Mouse (Mus musculus) heart, embryonic 15.5 days (tissue): ENCODE measurements around the gene Syngr2. TPM values are rescaled to one million over a fixed set of nuclear protein-coding genes. Genes with fewer than 3 reads are reported as not detected.

Source experiments
- ATAC-seq: fragments of 200-750 bp; cut with Nextera tagmentation; replicated peaks from 2 replicates; pipeline ENCODE4 v1.8.0; 2017; ENCODE audit warnings: low read depth, moderate TSS enrichment; ENCODE audit not compliant: insufficient number of reproducible peaks, insufficient read depth, low FRiP score
- H3K27ac ChIP-seq: fragments of 300-500 bp; sonication (generic); 2 replicates; pipeline ENCODE4 v1.5.1; 2015; ENCODE audit warnings: mild to moderate bottlenecking, inconsistent platforms
- H3K27me3 ChIP-seq: fragments of 300-500 bp; sonication (generic); 2 replicates; pipeline ENCODE4 v1.6.1; 2015; ENCODE audit warnings: inconsistent platforms
- H3K36me3 ChIP-seq: fragments of 300-500 bp; sonication (generic); 2 replicates; pipeline ENCODE4 v1.6.1; 2015; ENCODE audit warnings: mild to moderate bottlenecking, inconsistent platforms
- H3K4me1 ChIP-seq: fragments of 300-500 bp; sonication (generic); replicated peaks from 2 replicates; pipeline ENCODE4 v1.6.1; 2015; ENCODE audit warnings: inconsistent platforms
- H3K4me2 ChIP-seq: fragments of 300-500 bp; sonication (generic); 2 replicates; pipeline ENCODE4 v1.6.1; 2015; ENCODE audit warnings: inconsistent platforms, mild to moderate bottlenecking, moderate library complexity
- H3K4me3 ChIP-seq: fragments of 300-500 bp; sonication (generic); 2 replicates; pipeline ENCODE4 v1.5.1; 2015; ENCODE audit warnings: mild to moderate bottlenecking, inconsistent platforms
- H3K9ac ChIP-seq: fragments of 300-500 bp; sonication (generic); 2 replicates; pipeline ENCODE4 v1.6.1; 2015; ENCODE audit warnings: mild to moderate bottlenecking, inconsistent platforms
- H3K9me3 ChIP-seq: fragments of 300-500 bp; sonication (generic); replicated peaks from 2 replicates; pipeline ENCODE4 v1.6.1; 2016; ENCODE audit warnings: inconsistent platforms
- WGBS: fragments of 180-500 bp; shearing (Covaris S2); methylation state at CpG from one replicate; pipeline ENCODE4 v1.1.7; 2015; ENCODE audit warnings: mixed read lengths; 5-methylcytosine and 5-hydroxymethylcytosine counted together
- polyA plus RNA-seq: library from polyadenylated mRNA; unstranded; fragments of >200 nt; fragmentation: Nextera tagmentation; extraction: Ambion mirVana; gene quantifications from 2 replicates; pipeline ENCODE4 v1.2.1, GENCODE M21; 2015

Gene Syngr2
- polyA plus RNA-seq, 1 experiment from 2014 or later, result 84.6 TPM

DNA sequence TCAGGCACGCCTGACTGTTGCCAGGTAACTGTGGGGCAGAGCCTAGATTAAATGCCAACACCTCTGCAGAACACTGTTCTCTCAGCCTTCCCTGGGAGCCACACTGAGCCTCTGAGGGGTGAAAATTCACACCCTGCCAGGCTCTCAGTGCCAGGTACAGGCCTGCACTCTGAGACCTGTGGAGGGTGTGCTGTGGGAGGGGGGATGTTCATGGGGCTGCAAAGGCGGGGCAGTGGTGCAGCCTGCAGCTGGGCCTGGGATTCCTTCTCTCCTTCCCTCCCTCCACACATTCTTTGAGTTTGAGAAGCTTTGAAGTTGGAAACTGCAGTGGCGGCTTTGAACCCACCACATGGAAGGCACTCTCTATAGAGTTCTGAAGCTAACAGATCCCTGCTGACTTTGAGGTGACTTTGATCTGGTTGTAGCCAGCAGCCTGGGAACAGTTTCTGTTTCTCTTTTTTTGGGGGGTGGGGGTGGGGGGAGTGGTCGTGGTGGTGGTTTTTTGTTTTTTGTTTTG lies 15.4 kb upstream of the Syngr2 start:
- no peak overlapping the region for H3K4me3 ChIP-seq
- H3K27ac ChIP-seq, result no peak overlapping the region
- no peaks in the 10 kb centered on the region for H3K36me3 ChIP-seq
- H3K9me3 ChIP-seq, result no peaks in the 10 kb centered on the region
- no peak overlapping the region for H3K4me2 ChIP-seq
- WGBS, result 58% methylated on average over 4 of the region's 4 CpGs
- H3K4me1 ChIP-seq, result peaks cover 37% of the 10 kb centered on the region
- no peak for ATAC-seq
- H3K27me3 ChIP-seq, result peaks cover 8% of the 10 kb centered on the region; the same call in 1 of the 2 replicates
- H3K9ac ChIP-seq, result no peak overlapping the region

GRCm38 (mm10) chr11:117796954-117797353 lies 12.5 kb upstream of the Syngr2 start:
- H3K4me2 ChIP-seq, result no peak overlapping the region
- H3K27ac ChIP-seq, result no peak overlapping the region
- ATAC-seq, result no peak
- no peak overlapping the region for H3K4me3 ChIP-seq
- no peaks in the 10 kb centered on the region for H3K36me3 ChIP-seq
- H3K27me3 ChIP-seq, result no peaks in the 10 kb centered on the region
- H3K9ac ChIP-seq, result no peak overlapping the region
- H3K9me3 ChIP-seq, result no peaks in the 10 kb centered on the region
- peaks cover 27% of the 10 kb centered on the region for H3K4me1 ChIP-seq
- WGBS, result 48% methylated on average over 5 of the region's 5 CpGs

- no peak within 1 kb of the TSS for H3K9ac ChIP-seq
- no peak within 1 kb of the TSS for H3K27ac ChIP-seq
These were observed 11.8 kb upstream of the Syngr2 start, which contains the start of gene 6030468B19Rik for GRCm38 (mm10) chr11:117797511-117798159. TSS of gene 6030468B19Rik (plus strand) at chr11:117797660.

DNA sequence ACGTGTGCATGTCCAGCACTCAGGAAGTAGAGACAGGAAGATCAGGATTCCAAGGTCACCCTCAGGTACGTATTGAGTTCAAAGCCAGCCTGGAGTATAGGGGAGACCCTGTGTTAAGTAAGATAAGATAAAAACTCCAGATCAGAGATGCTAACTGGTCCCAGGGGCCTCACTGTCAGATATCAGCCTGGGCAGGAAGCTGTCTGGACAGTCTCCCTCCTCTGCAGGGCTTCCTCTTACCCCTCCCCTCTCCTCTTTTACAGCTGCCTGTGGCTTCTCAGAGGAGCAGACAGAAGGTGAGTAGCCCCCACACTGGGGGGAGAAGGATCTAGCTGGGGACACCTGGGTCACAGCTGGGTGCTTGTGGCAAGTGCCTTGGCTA lies 11.3 kb upstream of the Syngr2 start:
- Histone ChIP-seq H3K4me2 (no peak overlapping the region), H3K4me1 (peaks cover 20% of the 10 kb centered on the region), H3K9ac (no peak overlapping the region), H3K27me3 (no peaks in the 10 kb centered on the region), H3K36me3 (no peaks in the 10 kb centered on the region), H3K9me3 (no peaks in the 10 kb centered on the region), H3K27ac (no peak overlapping the region), H3K4me3 (no peak overlapping the region)
- 20% methylated on average over 2 of the region's 2 CpGs for WGBS
- ATAC-seq, result no peak

More at GRCm38 (mm10) chr11:117797511-117798159, 11.8 kb upstream of the Syngr2 start, which contains the start of gene 6030468B19Rik:
- Histone ChIP-seq H3K27me3 (no peaks in the 10 kb centered on the region), H3K4me1 (peaks cover 21% of the 10 kb centered on the region), H3K9me3 (no peaks in the 10 kb centered on the region), H3K4me2 (no peak within 1 kb of the TSS), H3K36me3 (no peaks in the 10 kb centered on the region), H3K4me3 (no peak within 1 kb of the TSS)
- no peak; the same call in 1 of the 2 replicates for ATAC-seq
- 47% methylated on average over 9 of the region's 9 CpGs for WGBS

DNA sequence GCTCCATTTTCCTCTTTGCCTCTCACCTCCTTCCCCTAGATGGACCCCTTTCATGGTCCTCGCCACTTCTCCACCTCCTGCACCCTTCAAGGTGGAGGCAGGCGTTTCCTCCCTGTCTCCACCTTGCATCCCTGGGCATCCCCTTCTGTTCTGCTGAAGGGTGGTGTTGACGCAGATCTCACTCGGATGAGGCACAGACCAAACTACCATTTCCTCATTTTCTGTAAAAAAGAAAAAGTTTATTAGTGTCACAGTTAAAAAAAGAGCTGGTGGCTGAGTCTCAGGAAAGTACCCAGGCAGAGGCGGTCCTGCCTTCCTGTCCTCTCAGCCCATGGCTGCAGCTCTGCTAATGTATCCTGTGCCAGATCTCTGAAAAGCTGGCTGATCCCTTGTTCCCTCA lies 10.3 kb upstream of the Syngr2 start:
- no peak for ATAC-seq
- H3K27ac ChIP-seq, result no peak overlapping the region
- no peak overlapping the region; the same call in 1 of the 2 replicates for H3K9ac ChIP-seq
- no peaks in the 10 kb centered on the region for H3K36me3 ChIP-seq
- H3K4me3 ChIP-seq, result no peak overlapping the region
- WGBS, result 50% methylated on average over 5 of the region's 5 CpGs
- peaks cover 17% of the 10 kb centered on the region for H3K4me1 ChIP-seq
- no peaks in the 10 kb centered on the region for H3K27me3 ChIP-seq
- no peak overlapping the region; the same call in 1 of the 2 replicates for H3K4me2 ChIP-seq
- H3K9me3 ChIP-seq, result no peaks in the 10 kb centered on the region

DNA sequence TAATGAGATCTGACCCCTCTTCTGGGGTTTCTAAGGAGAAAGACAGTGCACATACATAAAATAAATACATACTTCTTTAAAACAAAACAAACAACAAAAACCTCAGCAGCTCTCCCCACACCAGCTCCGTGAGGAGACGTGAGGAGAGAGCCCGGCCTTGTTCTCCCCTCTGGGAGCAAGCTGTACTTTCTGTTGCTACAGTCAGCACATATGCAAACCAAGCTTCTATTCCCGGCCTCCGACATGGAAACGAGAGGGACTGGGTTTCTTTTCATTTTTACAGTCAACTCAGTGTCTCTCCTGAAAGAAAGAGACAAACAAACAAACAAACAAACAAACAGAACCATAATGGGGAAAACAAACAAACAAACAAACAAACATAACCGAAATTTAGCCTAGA lies 9.4 kb upstream of the Syngr2 start:
- H3K27me3 ChIP-seq, result no peaks in the 10 kb centered on the region
- no peak overlapping the region for H3K9ac ChIP-seq
- ATAC-seq, result no peak
- H3K9me3 ChIP-seq, result no peaks in the 10 kb centered on the region
- no peak overlapping the region for H3K27ac ChIP-seq
- peaks cover 17% of the 10 kb centered on the region for H3K4me1 ChIP-seq
- WGBS, result 86% methylated on average over 7 of the region's 7 CpGs
- no peaks in the 10 kb centered on the region for H3K36me3 ChIP-seq
- no peak overlapping the region for H3K4me2 ChIP-seq
- no peak overlapping the region for H3K4me3 ChIP-seq

DNA sequence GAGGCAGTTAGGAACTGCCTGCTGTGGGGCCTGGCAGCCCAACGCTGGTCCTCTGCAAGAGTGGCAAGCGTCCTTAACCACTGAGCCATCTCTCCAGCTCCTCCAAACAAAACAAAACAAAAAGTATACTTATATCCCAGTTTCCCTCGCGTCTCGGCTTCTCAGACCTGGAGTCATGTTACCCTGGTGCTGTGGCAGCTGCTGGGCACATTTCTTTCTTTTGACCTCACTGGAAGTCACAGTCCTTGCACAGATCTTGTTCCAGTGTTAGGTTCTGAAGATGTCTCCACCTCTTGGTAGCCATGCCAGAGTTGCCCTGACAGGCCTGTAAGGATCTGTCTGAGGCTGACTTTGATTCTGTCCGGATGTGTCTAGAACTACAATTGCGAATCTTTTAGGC lies 7.8 kb upstream of the Syngr2 start:
- Histone ChIP-seq H3K27me3 (no peaks in the 10 kb centered on the region), H3K4me2 (no peak overlapping the region), H3K9me3 (no peaks in the 10 kb centered on the region), H3K4me3 (no peak overlapping the region), H3K9ac (no peak overlapping the region), H3K27ac (no peak overlapping the region), H3K36me3 (no peaks in the 10 kb centered on the region), H3K4me1 (peaks cover 17% of the 10 kb centered on the region)
- 68% methylated on average over 7 of the region's 7 CpGs for WGBS
- no peak for ATAC-seq

GRCm38 (mm10) chr11:117803166-117803688 lies 6.2 kb upstream of the Syngr2 start:
- H3K4me1 ChIP-seq, result peaks cover 10% of the 10 kb centered on the region
- H3K9ac ChIP-seq, result no peak overlapping the region
- no peaks in the 10 kb centered on the region for H3K36me3 ChIP-seq
- no peak overlapping the region for H3K4me2 ChIP-seq
- H3K4me3 ChIP-seq, result no peak overlapping the region
- H3K9me3 ChIP-seq, result no peaks in the 10 kb centered on the region
- ATAC-seq, result no peak
- 88% methylated on average over 3 of the region's 3 CpGs for WGBS
- H3K27me3 ChIP-seq, result no peaks in the 10 kb centered on the region
- H3K27ac ChIP-seq, result no peak overlapping the region

GRCm38 (mm10) chr11:117806781-117807180 lies 2.7 kb upstream of the Syngr2 start:
- Histone ChIP-seq H3K36me3 (no peaks in the 10 kb centered on the region), H3K9me3 (no peaks in the 10 kb centered on the region), H3K9ac (no peak overlapping the region), H3K27ac (no peak overlapping the region), H3K4me1 (peaks cover 23% of the 10 kb centered on the region), H3K4me3 (no peak overlapping the region), H3K27me3 (no peaks in the 10 kb centered on the region), H3K4me2 (no peak overlapping the region)
- no peak for ATAC-seq
- 93% methylated on average over 6 of the region's 6 CpGs for WGBS

DNA sequence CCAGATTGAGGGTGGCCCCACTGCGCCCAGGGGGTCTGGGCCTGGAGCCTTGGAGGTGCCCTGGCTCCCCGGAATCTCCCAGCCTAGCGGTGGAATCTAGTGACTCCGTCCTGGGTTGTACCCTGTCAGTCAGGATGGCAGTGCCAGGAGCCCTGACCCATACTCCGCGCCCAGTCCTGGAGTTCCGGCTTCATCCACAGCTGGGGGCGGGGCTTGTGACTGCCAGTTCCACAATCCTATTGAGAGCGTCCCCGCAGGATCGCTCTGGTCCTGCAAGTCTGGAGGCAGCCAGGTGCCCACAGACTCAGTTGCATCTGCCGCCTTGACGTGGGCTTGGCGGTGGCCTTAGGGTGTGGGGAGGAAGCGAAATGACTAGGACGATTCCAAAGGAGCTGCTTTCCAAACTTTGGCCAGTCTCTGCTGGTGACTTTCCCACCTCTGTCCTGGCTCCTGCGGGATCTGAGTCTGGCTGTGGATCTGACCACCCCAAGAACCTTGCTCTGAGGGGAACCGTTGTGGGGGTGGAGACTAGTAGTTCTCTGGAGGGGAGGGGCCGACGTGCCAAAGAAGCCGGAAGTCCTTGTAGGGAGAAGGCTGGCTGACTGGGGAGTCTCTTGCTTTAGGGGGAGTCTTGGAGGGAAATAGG lies 1.1 kb downstream of the Syngr2 start:
- H3K27ac ChIP-seq, result peak overlapping the region; percentile 81
- peak overlapping the region; percentile 72 for H3K4me3 ChIP-seq
- under 1% methylated on average over 21 of the region's 21 CpGs for WGBS
- ATAC-seq, result peak; percentile 74
- no peaks in the 10 kb centered on the region for H3K27me3 ChIP-seq
- peak overlapping the region; percentile 98 for H3K4me2 ChIP-seq
- no peaks in the 10 kb centered on the region for H3K9me3 ChIP-seq
- peaks cover 31% of the 10 kb centered on the region for H3K36me3 ChIP-seq
- peaks cover 42% of the 10 kb centered on the region for H3K4me1 ChIP-seq
- H3K9ac ChIP-seq, result peak overlapping the region; percentile 79

DNA sequence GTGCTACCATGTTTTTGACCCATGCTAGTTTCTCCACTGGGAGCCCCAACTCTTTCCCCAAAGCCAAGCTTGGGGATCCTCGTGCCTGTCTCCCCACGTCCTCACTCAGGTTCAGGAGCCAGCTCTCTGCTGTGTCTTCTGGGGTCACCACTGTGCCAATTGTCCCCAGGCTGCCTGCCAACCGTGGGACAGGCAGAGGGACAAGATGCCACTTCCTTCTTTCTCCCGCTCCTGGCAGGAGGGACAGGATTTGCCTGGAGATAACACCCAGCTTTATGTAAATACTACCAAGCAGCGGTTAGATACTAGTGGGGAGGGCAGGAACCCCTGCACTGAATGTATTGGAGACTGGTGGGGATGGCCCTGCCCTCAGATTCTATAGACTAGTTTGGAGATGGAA lies 4.4 kb downstream of the Syngr2 start:
- Histone ChIP-seq H3K4me2 (no peak overlapping the region), H3K4me1 (peaks cover 57% of the 10 kb centered on the region), H3K9me3 (no peaks in the 10 kb centered on the region), H3K9ac (no peak overlapping the region), H3K4me3 (no peak overlapping the region), H3K36me3 (peaks cover 58% of the 10 kb centered on the region), H3K27ac (peak overlapping the region; percentile 42; the same call in 1 of the 2 replicates), H3K27me3 (no peaks in the 10 kb centered on the region)
- 58% methylated on average over 5 of the region's 5 CpGs for WGBS
- ATAC-seq, result no peak
